Mouse (Mus musculus) bone marrow, adult 2 months (tissue): Measurements from ENCODE around the gene Pstpip1. TPM values are rescaled to one million over a fixed set of nuclear protein-coding genes. Genes with fewer than 3 reads are reported as not detected.
A peak's percentile ranks its signal among the peaks of the same experiment; 100 is the strongest.

Experiments used
- H3K27ac ChIP-seq: fragments of 200-500 bp; 2 replicates; pipeline ENCODE4 v1.5.1; 2012; ENCODE audit warnings: low read depth, mild to moderate bottlenecking, control low read depth, inconsistent platforms, low read length; ENCODE audit not compliant: control insufficient read depth, poor library complexity, insufficient read depth
- H3K4me1 ChIP-seq: fragments of 200-500 bp; 2 replicates; pipeline ENCODE4 v1.6.1; 2011; ENCODE audit warnings: low read length; ENCODE audit not compliant: control insufficient read depth, insufficient read depth
- H3K4me3 ChIP-seq: fragments of 200-500 bp; replicated peaks from 2 replicates; pipeline ENCODE3; 2011; ENCODE audit warnings: mild to moderate bottlenecking, low read depth, low read length, control low read depth; ENCODE audit not compliant: control insufficient read depth
- CTCF ChIP-seq: fragments of 200-500 bp; IDR thresholded peaks from 2 replicates; pipeline ENCODE4 v1.5.1; 2011; ENCODE audit warnings: low read length, control low read depth; ENCODE audit not compliant: control insufficient read depth, insufficient read depth
- POLR2A ChIP-seq: fragments of 200-500 bp; IDR thresholded peaks from 2 replicates; pipeline ENCODE4 v1.6.1; 2011; ENCODE audit warnings: low read depth, mild to moderate bottlenecking, control low read depth, low read length, borderline replicate concordance; ENCODE audit not compliant: control insufficient read depth
- WGBS: fragments of 180-500 bp; shearing (Covaris S2); methylation state at CpG from one replicate; pipeline ENCODE4 v1.1.7; 2018; 5-methylcytosine and 5-hydroxymethylcytosine counted together
- polyA plus RNA-seq: library from polyadenylated mRNA; stranded (reverse); fragments of >200 nt; gene quantifications from 2 replicates; pipeline ENCODE4 v1.2.4, GENCODE M21; 2011; ENCODE audit warnings: low replicate concordance; ENCODE audit not compliant: missing spikeins, insufficient read depth, insufficient read length

Pstpip1 gene
- polyA plus RNA-seq, 1 experiment = 115 TPM

GRCm38 (mm10) chr9:56128331-56128730 lies 38.6 kb downstream of the Pstpip1 start:
- WGBS = 66% methylated on average over 9 of the region's 9 CpGs
- Histone ChIP-seq H3K4me3 (no peak overlapping the region), H3K4me1 (no peaks in the 10 kb centered on the region), H3K27ac (no peak overlapping the region)
- TF ChIP-seq CTCF (no peak), POLR2A (no peak)

GRCm38 (mm10) chr9:56129951-56130350 lies 40.2 kb downstream of the Pstpip1 start:
- 80% methylated on average over 3 of the region's 3 CpGs for WGBS
- TF ChIP-seq POLR2A = no peak
- TF ChIP-seq CTCF = no peak
- Histone ChIP-seq H3K4me3 (no peak overlapping the region), H3K4me1 (no peaks in the 10 kb centered on the region), H3K27ac (no peak overlapping the region)

GRCm38 (mm10) chr9:56130536-56130935 lies 40.8 kb downstream of the Pstpip1 start:
- TF ChIP-seq POLR2A (no peak), CTCF (no peak)
- Histone ChIP-seq H3K27ac (no peak overlapping the region), H3K4me3 (no peak overlapping the region), H3K4me1 (no peaks in the 10 kb centered on the region)
- WGBS = 65% methylated on average over 4 of the region's 4 CpGs

- H3K4me1 ChIP-seq = no peaks in the 10 kb centered on the region
- TF ChIP-seq POLR2A (no peak), CTCF (no peak)
- H3K4me3 ChIP-seq = no peak overlapping the region
- WGBS = 79% methylated on average over 10 of the region's 10 CpGs
- no peak overlapping the region for H3K27ac ChIP-seq
Measured at GRCm38 (mm10) chr9:56131813-56132525, 42.2 kb downstream of the Pstpip1 start.

GRCm38 (mm10) chr9:56133970-56134369 lies 44.2 kb downstream of the Pstpip1 start:
- Histone ChIP-seq H3K27ac (no peak overlapping the region), H3K4me3 (no peak overlapping the region), H3K4me1 (no peaks in the 10 kb centered on the region)
- WGBS = 80% methylated on average over 5 of the region's 5 CpGs
- no peak for TF ChIP-seq POLR2A
- no peak for TF ChIP-seq CTCF

- WGBS = 91% methylated on average over 4 of the region's 4 CpGs
- TF ChIP-seq POLR2A = no peak
- TF ChIP-seq CTCF = no peak
- no peaks in the 10 kb centered on the region for H3K4me1 ChIP-seq
- no peak overlapping the region for H3K27ac ChIP-seq
- no peak overlapping the region for H3K4me3 ChIP-seq
Measured at GRCm38 (mm10) chr9:56134614-56135013, 44.9 kb downstream of the Pstpip1 start.

- 80% methylated on average over 4 of the region's 4 CpGs for WGBS
- Histone ChIP-seq H3K27ac (no peak overlapping the region), H3K4me3 (no peak overlapping the region), H3K4me1 (no peaks in the 10 kb centered on the region)
- no peak for TF ChIP-seq POLR2A
Measured at GRCm38 (mm10) chr9:56135590-56136197, 45.9 kb downstream of the Pstpip1 start.

- TF ChIP-seq POLR2A (no peak), CTCF (no peak)
- Histone ChIP-seq H3K27ac (no peak overlapping the region; the same call in 1 of the 2 replicates), H3K4me3 (no peak overlapping the region), H3K4me1 (no peaks in the 10 kb centered on the region)
- WGBS = 71% methylated on average over 9 of the region's 9 CpGs
Measured at GRCm38 (mm10) chr9:56141776-56142175, 52.0 kb downstream of the Pstpip1 start.

- TF ChIP-seq CTCF = peak; percentile 23; the same call in 1 of the 2 replicates
- TF ChIP-seq POLR2A = no peak
- H3K27ac ChIP-seq = no peak overlapping the region
- H3K4me3 ChIP-seq = no peak overlapping the region
- H3K4me1 ChIP-seq = no peaks in the 10 kb centered on the region
- WGBS = 74% methylated on average over 7 of the region's 7 CpGs
Measured at GRCm38 (mm10) chr9:56144366-56145003, 54.7 kb downstream of the Pstpip1 start.
